Mouse (Mus musculus) megakaryocyte, adult 5-6 weeks (primary cell): ENCODE measurements around the gene Wdr25. TPM values are rescaled to one million over a fixed set of nuclear protein-coding genes. Genes with fewer than 3 reads are reported as not detected.

Source experiments
- ATAC-seq: 2 replicates; pipeline ENCODE4 v1.8.0; 2016; ENCODE audit warnings: mild to moderate bottlenecking, inconsistent platforms; ENCODE audit not compliant: poor library complexity, severe bottlenecking
- total RNA-seq, 2 experiments: library from RNA; stranded (forward) in 1 of 2; stranded (reverse) in 1 of 2; fragments of 153-499, 151-499 nt in 1 of 2; fragments of 221-1000, 200-1000 nt in 1 of 2; gene quantifications; 2 replicates each; pipeline versions ENCODE4 v1.2.3 to v1.2.4; 2015 to 2017

Gene Wdr25
- total RNA-seq, 2 experiments from 2014 or later, result 1.5 to 3.9 TPM

DNA sequence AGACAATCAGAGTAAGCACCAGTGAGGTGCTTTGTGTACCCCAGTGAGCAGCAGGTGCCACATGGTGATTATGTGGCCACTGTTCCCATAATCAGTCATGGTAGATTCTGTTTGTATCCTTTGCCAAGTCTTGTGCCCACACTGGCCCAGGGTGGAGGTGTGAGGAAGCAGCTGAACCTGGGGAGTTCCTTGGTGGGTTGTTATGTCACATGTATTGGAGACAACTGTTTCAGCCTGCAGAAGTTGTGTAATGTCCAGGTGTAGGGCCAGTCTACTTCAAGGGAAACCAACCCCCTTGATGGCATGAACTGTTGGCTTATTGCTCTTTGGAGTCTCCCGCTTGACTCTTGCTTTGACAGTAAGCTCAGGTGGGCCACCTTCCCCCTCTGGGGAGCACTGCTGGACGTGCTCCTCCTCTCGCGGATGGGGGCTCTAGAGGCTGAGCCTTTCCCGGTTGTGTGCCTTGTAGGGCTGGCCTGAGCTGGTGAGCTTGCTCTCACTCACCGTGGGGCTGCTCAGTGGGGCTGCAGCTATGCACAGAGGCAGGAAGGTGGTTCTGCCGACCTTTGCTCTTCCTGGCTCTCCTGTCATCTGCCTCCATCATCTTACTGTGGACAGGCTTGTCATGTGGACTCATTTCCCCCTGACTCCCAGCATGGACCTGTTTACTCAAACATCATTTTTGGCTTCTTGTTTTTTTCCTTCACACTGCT, 38.1 kb downstream of the Wdr25 start:
- peak; percentile 52 for ATAC-seq

DNA sequence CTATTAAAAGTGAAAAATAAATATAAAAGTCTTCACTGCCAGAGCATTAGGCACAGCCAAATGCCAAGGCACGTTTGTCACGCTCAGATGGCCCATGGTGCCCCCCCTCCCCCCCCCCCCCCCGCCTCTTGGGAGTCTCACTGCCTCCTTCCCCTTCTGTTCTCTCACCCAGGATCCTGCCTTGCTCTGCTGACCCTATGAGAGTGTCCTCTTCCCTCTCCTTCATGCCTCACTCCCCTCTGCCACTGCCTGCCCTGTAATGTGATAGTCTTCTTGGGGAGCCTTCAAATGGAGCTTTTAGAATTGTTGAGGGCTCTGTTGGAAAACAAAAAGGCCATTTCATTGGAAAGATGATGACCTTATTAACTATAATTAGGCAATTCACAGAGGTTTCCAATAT, 38.7 kb downstream of the Wdr25 start:
- ATAC-seq, result no peak

DNA sequence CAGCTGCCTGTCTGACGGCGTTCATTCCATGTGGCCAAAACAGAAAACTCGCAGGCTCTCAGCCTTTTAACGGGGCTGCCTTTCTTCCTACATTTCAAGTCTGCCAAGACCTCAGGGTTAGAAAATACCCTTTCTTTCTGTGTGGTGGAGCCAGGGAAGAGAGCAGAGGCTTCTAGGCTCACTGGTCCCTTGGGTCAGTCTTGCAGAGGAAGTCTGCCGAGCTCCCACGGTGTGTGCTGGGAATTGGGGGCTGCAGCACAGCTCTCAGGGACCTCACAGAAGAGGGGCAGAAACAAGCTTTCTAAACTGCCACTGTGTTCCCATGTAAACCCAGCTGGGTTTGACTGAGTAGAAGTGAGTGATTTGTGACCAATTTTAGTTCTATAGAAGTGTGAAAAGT, 40.8 kb downstream of the Wdr25 start:
- ATAC-seq, result no peak

DNA sequence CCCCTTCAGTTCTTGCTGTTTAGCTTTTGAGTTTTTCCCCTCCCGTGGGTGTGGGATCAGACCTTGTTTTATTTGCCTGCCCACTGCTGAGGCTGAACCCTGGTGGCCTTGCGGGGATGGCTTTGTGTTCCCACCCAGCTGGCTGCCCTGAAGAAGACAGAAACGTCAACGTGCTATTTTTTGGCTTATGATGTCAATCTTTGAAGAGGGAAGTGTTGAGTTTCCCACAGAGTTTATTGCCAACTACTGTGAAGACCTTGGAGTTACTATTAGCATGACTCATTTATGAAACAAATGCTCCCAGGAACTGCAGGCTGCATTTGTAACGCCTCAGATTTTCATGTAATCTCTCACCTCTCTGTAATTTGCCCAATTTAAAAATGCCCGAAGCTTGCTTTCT, 43.4 kb downstream of the Wdr25 start:
- ATAC-seq, result peak; percentile 19; the same call in 1 of the 2 replicates

DNA sequence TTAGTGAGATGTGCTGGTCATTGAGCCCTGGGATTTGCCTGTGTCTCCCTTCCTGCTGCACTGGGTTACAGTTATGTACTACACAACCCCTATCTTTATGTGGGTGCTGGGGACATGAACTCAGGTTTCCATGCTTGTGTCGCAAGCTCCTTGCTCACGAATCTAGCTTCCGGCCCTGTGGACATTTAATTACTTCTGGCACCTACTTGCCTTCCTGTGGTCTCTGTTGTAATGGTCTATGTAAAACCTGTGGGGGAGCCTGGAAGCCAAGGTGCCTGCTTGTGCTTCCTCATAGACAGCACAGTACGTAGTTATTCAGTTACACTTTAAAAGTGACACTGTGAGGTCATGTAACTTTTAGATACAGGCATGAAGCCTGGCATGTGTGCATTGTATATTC, 44.1 kb downstream of the Wdr25 start:
- peak; percentile 88 for ATAC-seq

DNA sequence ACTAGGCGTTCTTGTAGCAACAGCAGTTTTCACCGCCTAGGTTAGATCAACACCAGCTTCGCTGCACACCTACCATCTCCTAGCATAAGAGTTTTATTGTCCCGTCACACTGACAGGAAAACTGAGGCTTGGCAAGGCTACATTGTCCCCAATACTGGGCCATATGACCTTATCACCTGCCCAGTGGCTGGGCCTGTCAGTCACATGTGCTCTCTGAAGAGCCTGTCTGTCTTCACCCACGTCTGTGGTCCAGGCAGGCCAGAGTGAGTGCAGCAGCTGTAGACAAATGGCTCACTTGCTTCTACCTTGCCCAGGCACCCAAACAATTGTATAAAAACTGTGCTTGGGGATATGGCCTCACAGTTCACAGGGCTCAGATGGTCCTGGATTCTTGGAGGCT, 45.4 kb downstream of the Wdr25 start:
- no peak for ATAC-seq

DNA sequence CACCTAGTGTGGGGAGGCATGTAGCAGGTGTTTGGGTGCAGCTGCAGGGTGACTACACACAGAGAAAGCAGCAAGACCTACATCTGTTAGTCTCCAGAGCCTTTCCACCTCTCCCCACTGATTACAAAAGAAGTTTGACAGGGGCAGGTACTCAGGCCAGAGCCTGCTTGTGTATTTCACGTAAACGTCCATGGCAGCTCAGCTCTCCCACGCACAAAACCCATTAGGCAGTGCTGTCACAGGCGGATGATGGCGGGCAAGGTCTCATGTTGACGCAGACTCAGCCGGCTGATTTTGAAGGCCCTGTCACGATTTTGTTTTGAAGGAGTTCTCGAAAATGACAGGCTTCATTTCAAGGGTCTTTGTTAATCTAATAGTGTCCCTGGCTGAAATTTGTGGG, 45.9 kb downstream of the Wdr25 start:
- ATAC-seq, result no peak

DNA sequence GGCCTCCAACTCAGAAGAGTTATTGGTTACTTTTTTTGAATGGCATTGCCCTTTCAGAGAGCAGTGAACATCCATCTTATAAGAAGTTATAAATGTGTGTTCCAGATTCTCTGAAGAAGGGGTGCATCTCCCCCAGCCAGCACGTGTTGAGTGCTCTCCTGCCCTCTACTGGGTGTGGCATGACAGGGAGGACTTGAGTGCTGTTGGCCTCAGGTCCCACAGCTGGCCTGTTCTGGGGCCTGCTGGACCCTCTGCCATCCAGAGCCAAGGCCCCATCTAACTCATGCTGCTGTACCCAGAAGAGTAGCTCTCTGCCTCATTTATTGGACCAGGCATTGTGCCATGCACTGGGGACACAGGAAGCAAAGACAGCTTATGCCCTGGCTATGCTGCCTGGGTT, 46.8 kb downstream of the Wdr25 start:
- no peak for ATAC-seq

DNA sequence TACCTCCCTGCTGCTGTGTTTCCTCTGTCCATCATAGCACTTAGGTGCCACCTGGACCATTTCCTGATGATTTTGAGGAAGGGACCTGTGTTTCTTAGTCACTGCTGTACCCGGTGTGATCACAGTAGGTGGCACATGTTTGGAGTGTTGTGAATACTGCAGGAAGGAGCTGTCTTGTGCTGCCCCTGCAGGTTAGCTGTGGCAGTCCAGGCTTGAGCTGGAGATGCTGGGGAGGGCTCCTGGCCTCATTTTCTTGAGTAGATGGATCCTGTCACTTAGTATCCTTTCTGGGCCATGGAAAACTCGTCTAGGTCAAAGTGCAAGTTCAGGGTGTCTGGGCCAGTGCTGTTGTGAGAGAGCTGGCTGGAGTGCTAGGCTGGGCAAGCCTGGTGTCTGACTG, 47.9 kb downstream of the Wdr25 start:
- no peak for ATAC-seq

DNA sequence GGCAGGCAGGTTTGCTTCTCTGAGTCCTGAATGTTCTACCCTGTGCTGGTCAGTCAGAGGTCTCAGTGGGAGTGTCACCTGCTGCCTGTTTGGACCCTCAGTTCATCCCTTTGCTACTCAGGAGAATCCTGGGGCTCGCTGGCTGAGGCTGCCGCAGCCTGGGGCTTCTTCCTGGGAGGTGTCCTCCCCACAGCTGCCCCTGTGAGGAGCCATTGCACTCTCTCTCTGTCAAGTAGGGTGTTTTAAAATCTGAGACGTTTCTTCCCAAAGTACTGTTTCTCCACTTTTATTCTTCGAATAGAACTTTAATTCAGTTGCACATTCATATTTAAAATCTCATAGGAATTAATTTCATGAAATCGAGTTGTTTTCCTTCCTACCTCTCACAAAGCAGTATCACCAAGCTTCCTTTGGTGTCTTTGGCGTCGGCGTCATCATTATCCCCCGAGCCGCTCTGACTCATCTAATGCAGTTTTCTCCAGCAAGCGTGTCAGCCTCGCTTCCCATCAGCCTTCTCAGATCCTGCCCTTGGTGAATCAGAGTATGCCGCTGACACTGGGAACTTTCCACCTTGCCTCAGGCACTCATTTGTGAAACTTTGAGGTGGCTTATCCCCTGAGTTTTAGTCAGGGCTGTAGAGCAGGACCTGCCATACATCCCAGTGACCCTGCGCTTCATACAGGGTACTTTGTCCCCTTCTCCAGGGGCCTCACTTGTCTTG, 48.9 kb downstream of the Wdr25 start:
- no peak for ATAC-seq

DNA sequence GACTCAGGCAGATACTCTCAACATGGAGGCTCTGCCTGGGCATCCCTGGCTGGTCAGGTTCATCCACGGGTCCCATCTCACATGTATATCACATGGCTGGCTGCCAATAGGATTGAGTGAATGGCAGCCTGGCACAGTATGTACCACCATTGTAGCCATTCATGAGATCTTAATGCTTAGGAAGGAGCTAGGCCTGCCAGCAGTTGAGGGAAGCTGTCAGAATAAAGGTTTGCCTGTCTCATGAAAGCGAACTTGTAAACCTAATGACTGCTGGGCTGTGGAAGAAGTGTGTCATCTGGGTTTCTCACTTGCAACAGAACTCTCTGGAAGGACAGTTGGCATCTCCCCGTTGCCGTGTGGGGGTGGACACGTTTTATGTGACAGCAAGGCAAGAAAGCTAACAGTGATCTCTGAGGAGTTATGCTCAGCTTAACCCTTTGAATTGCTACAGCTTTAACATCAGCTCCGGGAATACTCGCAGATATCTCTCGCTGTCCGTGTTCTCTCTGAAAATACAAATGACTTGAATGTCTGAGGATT, 59.6 kb downstream of the Wdr25 start:
- no peak for ATAC-seq

DNA sequence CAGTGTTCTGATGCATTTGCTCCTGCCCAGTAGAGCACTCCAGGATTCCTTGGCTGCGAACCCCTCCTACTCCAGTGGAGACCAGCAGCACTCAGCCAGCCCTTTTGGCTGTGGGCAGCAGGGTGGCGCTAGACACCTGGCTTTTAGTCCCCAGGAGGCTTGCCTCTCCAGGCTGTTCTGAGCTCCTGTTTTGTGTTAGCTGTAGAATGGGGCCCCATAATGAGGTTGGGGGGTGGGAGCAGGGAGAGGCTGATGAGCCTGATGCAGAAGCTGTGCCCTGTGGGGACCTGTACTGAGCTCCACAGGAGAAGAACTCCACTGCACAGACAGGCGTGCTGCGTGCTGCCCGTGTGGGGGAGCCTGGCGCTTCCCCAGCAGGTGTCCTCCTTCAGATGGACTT, 60.4 kb downstream of the Wdr25 start:
- no peak for ATAC-seq

DNA sequence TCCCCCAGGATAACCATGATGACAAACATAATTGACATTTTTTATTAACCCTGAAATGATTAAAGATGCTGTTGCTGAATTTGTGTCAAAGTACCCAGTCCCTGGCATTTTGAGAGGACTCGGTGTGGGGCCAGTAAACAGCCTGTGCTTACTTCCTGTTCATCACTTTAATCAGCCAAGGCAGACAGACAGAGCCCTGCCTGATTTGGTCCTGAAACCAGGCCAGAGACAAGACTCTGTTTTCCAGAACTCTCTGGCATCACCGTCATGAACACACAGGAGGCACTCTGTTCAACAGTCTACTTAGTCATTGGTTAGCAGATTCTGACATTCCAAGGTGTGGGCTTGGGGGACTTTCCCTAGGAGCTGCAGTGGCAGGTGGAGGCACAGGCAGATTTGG, 61.0 kb downstream of the Wdr25 start:
- ATAC-seq, result no peak

DNA sequence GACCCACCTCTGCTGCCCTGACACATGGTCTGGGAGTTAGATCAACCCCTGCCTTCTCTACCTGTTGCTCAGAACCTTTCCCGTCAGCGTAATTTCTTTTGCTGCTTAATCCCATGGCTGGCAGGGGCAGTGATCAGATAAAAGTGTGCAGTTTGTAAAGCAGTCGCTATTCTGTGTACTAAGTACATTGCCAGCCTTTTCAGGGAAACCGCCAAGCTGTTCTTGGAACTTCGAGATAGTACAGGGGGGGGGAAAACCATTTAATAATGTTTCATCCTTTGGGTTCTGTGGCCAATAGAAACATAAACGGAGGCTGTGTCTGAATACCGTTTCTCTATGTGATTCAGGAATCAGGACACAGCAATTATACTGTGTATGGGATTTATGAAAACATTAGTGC, 65.1 kb downstream of the Wdr25 start:
- no peak for ATAC-seq

DNA sequence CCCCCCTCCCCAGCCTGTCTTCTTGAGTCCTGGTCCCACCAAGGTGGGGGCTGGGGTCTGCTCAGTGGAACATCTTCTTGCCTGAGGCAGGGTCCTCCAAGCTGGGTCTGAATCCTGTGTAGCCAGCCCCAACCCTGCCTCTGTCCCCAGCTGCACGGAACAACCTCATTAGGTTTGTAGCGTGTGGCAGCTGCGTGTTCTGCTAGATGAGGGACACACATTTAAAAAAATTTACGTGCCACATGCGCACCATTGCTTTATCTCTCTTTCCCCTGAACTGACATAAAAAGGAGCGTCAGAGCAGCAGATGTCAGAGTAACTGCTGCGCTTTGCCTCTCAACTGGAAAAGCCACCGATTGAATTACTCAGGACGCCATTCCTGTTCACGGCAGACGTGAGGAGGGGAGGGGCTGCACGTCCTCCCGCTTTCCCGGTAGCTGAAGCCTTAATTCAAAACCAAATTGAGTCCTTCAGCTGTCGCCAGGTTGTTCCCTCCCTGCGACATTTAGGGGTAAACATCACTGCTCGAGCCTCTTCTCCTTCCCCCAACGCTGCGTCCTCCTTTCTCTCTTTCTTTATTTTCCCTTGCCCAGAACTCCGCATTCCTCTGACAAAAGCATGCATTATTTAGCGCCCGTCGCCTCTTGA, 65.7 kb downstream of the Wdr25 start:
- ATAC-seq, result no peak

DNA sequence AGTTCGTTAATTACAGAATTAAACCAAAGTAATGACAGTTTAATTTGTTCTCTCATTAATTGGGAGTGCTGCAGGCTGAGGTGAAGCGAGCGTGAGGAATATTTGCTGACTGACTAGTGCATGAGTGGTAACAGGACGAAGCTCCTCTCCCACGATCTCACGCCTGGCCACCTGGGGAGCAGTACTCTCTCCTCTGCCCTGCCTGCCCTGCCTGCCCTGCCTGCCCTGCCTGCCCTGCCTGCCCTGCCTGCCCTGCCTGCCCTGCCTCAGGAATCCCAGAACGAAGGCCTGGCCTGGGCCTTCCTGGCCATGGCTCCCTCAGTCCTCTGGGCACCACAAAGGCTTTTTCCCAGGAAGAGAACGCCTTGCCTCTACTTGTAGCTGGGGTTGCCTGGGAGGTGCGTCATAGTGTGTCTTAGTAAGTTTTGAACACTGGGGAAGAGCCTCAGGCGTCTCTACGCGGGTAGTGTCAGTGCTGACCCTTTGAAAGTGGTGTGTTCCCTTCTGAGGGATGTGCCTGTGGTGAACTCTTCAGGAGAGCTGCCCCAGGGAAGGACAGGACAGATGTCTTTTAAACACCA, 66.3 kb downstream of the Wdr25 start:
- ATAC-seq, result no peak

DNA sequence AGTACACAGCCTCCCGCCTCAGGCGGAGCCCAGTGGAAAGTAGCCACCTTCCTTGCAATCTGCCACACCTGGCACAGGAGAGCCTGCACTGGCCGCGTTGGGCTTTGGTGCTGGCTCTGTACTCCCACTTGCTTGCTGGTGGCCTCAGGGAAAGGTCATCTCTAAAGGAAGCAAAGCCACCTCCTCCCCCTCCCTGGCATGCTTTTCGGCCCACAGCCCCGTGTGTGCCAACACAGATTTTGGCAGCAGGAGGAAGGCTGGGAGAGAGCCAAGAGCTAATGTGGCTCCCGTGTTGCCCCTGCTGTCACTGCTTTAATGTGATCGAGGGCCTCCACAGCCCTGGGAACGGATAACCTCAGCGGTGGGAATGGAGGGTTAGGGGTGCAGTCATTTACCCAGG, 66.8 kb downstream of the Wdr25 start:
- ATAC-seq, result no peak

DNA sequence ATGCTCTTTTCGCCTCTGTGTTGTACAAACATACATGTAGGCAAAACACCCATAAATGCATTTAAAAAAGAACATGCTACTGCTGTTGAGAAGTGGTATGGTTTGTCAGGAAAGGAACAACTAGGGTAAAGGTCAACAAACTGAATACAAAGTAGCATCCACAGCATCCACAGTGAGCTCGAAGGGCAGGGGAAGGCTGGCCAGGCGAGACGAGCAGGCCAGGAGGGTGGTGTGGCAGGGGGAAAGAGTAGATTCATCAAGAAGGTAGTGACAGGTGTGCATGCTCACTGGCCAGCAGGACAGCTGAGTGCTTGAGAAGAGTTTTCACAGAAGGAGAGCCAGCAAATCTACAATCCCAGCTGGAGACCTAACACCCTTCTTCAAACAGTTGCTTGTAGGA, 74.2 kb downstream of the Wdr25 start:
- no peak for ATAC-seq

DNA sequence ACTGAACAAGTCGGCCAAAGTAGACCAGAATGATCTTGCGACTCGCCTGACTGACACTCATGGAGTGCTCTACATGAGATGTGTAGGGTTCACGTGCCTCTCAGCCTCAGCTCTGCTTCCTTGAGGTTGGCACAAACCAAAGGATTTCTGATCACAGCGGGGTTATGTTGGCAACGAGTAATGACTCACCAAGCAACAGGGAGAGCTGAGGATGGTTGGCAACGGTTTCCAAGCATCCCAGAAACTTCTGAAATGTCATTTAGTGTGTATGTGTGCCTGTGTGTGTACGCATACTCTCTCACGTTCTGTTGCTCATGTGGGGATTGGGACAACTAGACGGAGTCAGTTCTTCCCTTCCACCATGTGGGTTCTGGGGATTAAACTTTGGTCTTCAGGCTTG, 74.6 kb downstream of the Wdr25 start:
- no peak for ATAC-seq

DNA sequence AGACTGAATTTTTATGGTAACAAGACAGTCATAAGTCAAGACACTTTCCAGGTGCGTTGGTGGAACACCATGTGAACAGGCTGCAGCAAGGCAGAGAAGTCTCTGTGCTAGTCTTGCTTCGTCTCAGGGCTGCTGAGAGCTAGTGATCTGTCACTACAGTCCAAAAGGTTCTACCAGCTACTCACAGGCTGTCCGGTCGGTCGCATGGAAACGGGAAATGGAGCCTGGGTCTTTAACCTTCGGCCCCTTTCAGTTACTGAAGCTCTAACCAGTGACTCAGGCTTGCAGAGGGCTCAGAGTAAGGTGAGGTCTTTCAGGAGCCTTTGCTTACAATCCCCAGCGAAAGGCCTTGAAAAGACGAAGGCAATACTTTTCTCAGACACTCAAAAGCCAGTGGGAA, 78.0 kb downstream of the Wdr25 start:
- no peak for ATAC-seq

DNA sequence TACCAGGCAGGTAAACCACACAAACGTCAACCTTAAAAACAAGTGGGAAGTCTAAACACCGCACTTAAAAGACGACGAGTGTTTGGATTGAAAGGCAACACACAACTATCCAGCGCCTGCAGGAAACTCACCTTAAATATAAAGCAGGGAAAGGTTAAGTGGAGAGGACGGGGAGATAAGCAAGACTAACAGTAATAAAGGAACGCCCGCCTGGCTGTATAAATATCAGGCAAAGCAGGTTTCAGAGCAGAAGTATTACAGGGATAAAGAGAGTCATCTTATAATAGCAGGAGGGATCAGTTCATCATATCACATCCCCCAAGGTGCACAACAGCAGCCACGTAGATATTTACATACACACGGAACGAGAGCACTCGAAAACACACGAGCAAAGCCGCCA, 78.8 kb downstream of the Wdr25 start:
- ATAC-seq, result no peak

DNA sequence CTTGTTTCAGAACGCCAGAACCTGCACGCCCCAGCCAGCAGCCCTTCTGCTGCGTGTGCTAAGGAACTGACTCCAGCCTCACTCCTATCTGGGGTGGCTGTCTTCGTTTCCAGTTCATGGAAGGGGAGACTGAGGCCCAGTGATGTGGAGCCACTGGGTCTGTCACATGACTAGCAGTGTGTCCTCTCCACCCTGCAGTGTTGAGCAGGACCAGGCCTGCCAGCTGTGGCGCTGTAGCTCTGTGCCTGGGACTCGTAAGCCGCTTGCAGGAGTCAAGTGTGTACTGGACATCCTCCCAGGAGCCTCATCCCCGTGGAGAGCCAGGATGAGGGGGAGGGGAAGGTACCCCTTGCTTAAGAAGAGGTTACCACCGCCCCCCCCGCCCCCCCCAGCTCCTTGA, 86.5 kb downstream of the Wdr25 start:
- ATAC-seq, result no peak
